Mouse (Mus musculus): ENCODE measurements at regions not wholly inside any gene's neighbourhood (a gene's known extent, or its start where the extent isn't known, plus 50 kb on each side); places are given as distances from the start of the nearest gene placed in this dataset.

DNA sequence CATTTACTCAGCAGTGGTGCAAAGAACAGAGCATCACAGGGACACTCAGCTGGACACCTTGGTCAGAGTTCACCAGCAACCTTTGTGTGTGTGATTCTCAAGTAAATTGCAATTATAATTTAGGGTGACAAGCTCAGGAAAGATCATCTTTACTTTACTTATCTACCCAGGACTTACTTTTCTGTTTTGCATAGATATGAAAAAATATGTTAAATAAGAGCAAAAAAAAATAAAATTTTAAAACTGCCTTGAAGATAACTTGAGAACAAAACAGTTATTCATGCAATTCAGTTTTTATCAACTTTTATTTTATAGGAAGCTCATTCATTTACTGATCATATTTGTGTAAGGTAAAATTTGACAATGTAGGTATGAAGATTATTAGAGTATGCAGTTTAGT lies 270.2 kb upstream of the Lrfn5 start:
- Histone ChIP-seq H3K9ac (ENCODE audit: control insufficient read depth, low read depth, low read length, poor library complexity, severe bottlenecking) (no peak overlapping the region), H3K79me2 (ENCODE audit: control insufficient read depth, insufficient read depth, low read length, poor library complexity) (no peaks in the 10 kb centered on the region), H3K36me3 (ENCODE audit: control insufficient read depth in 1 of 2, insufficient read depth in 2 of 2, low read length in 2 of 2) (peaks cover 0 to 2% of the 10 kb centered on the region in 2 experiments; a peak in 1 of 4 replicates), H3K9me3 (replicated peaks; ENCODE audit: insufficient read depth, low read length) (no peaks in the 10 kb centered on the region), H3K27me3 (ENCODE audit: control insufficient read depth in 1 of 2, insufficient read depth in 2 of 2, low read length in 2 of 2) (no peaks in the 10 kb centered on the region), H3K27ac (ENCODE audit: control insufficient read depth, low read depth, low read length) (no peak overlapping the region), H3K4me1 (ENCODE audit: control insufficient read depth in 1 of 2, insufficient read depth in 2 of 2, low read length in 2 of 2) (no peaks in the 10 kb centered on the region), H3K4me3 (ENCODE audit: control insufficient read depth in 1 of 2, insufficient read depth in 1 of 2, low read depth in 2 of 2, low read length in 2 of 2) (no peak overlapping the region)
- DNase-seq (ENCODE audit: low read depth, low spot score), result no peak
- TF ChIP-seq EP300 (IDR thresholded peaks at IDR 0.05; ENCODE audit: low read depth in 1 of 2, low read length in 2 of 2) (peak; percentile 57 to 71; a peak in 2 of 4 replicates), TCF12 (IDR thresholded peaks at IDR 0.05; ENCODE audit: low read depth, low read length) (peak; percentile 77; the same call in 1 of the 2 replicates), GATA1 (IDR thresholded peaks at IDR 0.05; ENCODE audit: low read depth, low read length) (peak; percentile 44; the same call in 1 of the 2 replicates), ZC3H11A (IDR thresholded peaks at IDR 0.05; ENCODE audit: low read depth, low read length) (no peak)

Data from MEL (cell line).